Mouse (Mus musculus) adrenal gland, postnatal 25 days (tissue): ENCODE data around the gene Xlr3c. TPM values are rescaled to one million over a fixed set of nuclear protein-coding genes. Genes with fewer than 3 reads are reported as not detected.
"Not testable (repeated sequence)": the region's sequence is repeated elsewhere in the genome, so short reads cannot be mapped to it uniquely, and the experiment has no call there.

ENCODE experiments used
- DNase-seq: peaks from one replicate; pipeline ENCODE4 v3.0.0; 2021; ENCODE audit warnings: mixed read lengths
- long read RNA-seq: library from polyadenylated mRNA; stranded (forward); transcript quantifications from one replicate; pipeline ENCODE4 v2.0.0, GENCODE M21; 2021
- total RNA-seq: library from RNA; stranded (reverse); gene quantifications from 2 replicates; pipeline ENCODE4 v1.2.3, GENCODE M21; 2021

Gene Xlr3c
- total RNA-seq: 0.21 TPM in 1 of 2 replicates, not detected in the other
- long read RNA-seq: 0 reads

GRCm38 (mm10) chrX:73265270-73265669 lies at the start of gene Xlr3c:
Xlr3c (minus strand) TSS chrX:73265390.
- not testable (repeated sequence) for DNase-seq

DNA sequence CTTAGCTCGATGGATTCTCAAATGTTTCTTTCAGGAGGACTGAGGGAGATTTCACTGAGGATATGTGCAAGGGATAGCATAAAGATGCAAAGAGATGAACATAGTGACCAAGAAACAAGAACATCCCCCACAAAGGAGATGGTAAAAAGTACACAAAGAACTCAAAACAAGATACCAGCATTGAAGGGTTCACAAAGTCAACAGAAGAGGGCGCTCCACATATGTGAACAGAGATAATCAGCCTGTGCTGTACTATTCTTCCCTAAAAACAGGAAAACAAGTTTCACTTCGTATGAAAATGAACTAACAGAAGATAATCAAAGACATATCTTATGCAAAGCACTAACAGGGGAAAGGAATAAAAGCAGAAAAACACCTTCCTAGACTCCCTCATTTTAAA lies 47.3 kb upstream of the Xlr3c start:
- DNase-seq: peak; percentile 7

- not testable (repeated sequence) for DNase-seq
These were observed 30.6 kb upstream of the Xlr3c start for GRCm38 (mm10) chrX:73295745-73296144.

- DNase-seq: not testable (repeated sequence)
These were observed 27.7 kb upstream of the Xlr3c start, which contains the start of the genes Xlr5a and Xlr5c for GRCm38 (mm10) chrX:73292876-73293275. Xlr5a (minus strand) TSS chrX:73292976. Xlr5c (minus strand) TSS chrX:73292976.

DNA sequence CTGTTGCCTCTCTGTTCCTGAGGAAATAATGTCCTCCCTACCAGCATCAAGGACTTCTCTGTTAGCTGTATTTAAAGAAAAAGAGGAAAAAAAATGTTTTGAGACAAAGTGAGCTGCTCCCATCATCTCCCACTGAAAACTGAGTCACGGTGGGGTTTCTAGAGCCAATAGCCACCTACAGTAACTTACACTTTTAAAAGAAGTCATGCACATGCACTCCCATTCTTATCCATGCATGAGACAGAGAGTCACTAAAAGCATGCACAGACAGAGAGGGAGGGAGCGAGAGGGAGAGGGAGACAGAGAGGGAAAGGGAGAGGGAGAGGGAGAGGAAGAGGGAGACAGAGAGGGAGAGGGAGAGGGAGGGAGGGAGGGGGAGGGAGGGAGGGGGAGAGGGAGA lies 2.8 kb downstream of the Xlr3c start:
- not testable (repeated sequence) for DNase-seq

GRCm38 (mm10) chrX:73242821-73243325 lies 22.3 kb downstream of the Xlr3c start, which contains the start of gene Xlr4c:
Xlr4c (minus strand) TSS chrX:73243130.
- DNase-seq: not testable (repeated sequence)

DNA sequence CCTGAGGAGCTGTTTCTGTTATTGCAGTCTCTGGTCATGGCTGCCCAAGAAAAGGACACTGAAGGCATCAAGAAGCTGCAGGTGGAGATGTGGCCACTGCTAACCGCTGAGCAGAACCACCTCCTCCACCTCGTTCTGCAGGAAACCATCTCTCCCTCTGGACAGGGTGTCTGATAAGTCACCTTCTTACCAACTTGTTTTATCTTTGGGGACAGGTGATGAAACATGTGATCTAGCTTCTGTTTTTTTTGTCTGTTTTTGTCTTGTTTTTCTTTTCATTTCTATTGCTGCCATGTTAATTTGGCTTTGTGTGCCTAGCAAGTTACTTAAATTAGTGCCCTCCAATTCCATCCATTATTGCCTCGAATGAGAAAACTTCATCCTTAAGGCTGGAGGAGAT lies 35.9 kb downstream of the Xlr3c start:
- no peak for DNase-seq

- DNase-seq: peak; percentile 54
These were observed 36.5 kb downstream of the Xlr3c start for GRCm38 (mm10) chrX:73228606-73229214.

- DNase-seq: peak; percentile 80
These were observed 37.1 kb downstream of the Xlr3c start, which contains the start of gene F8a for GRCm38 (mm10) chrX:73227914-73228605. F8a (plus strand) TSS chrX:73228291.

- no peak for DNase-seq
These were observed 39.8 kb downstream of the Xlr3c start for GRCm38 (mm10) chrX:73225365-73225764.

- not testable (repeated sequence) for DNase-seq
These were observed 51.2 kb downstream of the Xlr3c start, which contains the start of gene Xlr4b for GRCm38 (mm10) chrX:73213819-73214564. Xlr4b (plus strand) TSS chrX:73214333.

Other genes with a start within 250 kb of the Xlr3c start
- 0.38 and 0.43 TPM in 2 replicates for gene Pnma5, start 228.3 kb downstream of the Xlr3c start, total RNA-seq
- gene Pnma3, start 200.6 kb downstream of the Xlr3c start, total RNA-seq: 0.29 and 0.36 TPM in 2 replicates
- gene Xlr4a, start 182.9 kb downstream of the Xlr3c start, total RNA-seq: 1.3 TPM in 1 of 2 replicates, not detected in the other
- gene Xlr3a, start 168.3 kb downstream of the Xlr3c start, total RNA-seq: 1.4 and 2.2 TPM in 2 replicates
- gene Gm14685, start 148.3 kb downstream of the Xlr3c start, total RNA-seq: 0.18 TPM in 1 of 2 replicates, not detected in the other
- not detected in 2 replicates for gene Xlr5b, start 116.6 kb downstream of the Xlr3c start, total RNA-seq
- gene DXBay18, start 115.9 kb downstream of the Xlr3c start, total RNA-seq: not detected in 2 replicates
- not detected in 2 replicates for gene Spin2d, start 88.4 kb downstream of the Xlr3c start, total RNA-seq
- gene Xlr3b, start 73.2 kb downstream of the Xlr3c start, total RNA-seq: 4.1 and 5.9 TPM in 2 replicates
- not detected in 2 replicates for gene Xlr4b, start 51.1 kb downstream of the Xlr3c start, total RNA-seq
- 9.4 and 11.7 TPM in 2 replicates for gene F8a, start 37.1 kb downstream of the Xlr3c start, total RNA-seq
- not detected in 2 replicates for gene Xlr4c, start 22.3 kb downstream of the Xlr3c start, total RNA-seq
- gene Xlr5a, start 27.6 kb upstream of the Xlr3c start, total RNA-seq: 0.24 TPM in 1 of 2 replicates, not detected in the other
- gene Xlr5c, start 27.6 kb upstream of the Xlr3c start, total RNA-seq: not detected in 2 replicates
- not detected in 2 replicates for gene Gm45015, start 71.5 kb upstream of the Xlr3c start, total RNA-seq
- gene Zfp275, start 77.2 kb upstream of the Xlr3c start, total RNA-seq: 23.0 and 27.0 TPM in 2 replicates
- gene Gm18336, start 133.3 kb upstream of the Xlr3c start, total RNA-seq: not detected in 2 replicates
- gene Zfp92, start 145.7 kb upstream of the Xlr3c start, total RNA-seq: 0.19 and 0.24 TPM in 2 replicates
- gene Trex2, start 170.0 kb upstream of the Xlr3c start, total RNA-seq: not detected in 2 replicates
- gene Haus7, start 193.7 kb upstream of the Xlr3c start, total RNA-seq: 27.7 and 31.8 TPM in 2 replicates
- 185 and 205 TPM in 2 replicates for gene Bgn, start 218.2 kb upstream of the Xlr3c start, total RNA-seq
- gene Atp2b3, start 237.7 kb upstream of the Xlr3c start, total RNA-seq: 38.1 and 43.3 TPM in 2 replicates